Mouse (Mus musculus): ENCODE measurements at regions not wholly inside any gene's neighbourhood (a gene's known extent, or its start where the extent isn't known, plus 50 kb on each side); places are given as distances from the start of the nearest gene placed in this dataset.
"Not testable (repeated sequence)": the region's sequence is repeated elsewhere in the genome, so short reads cannot be mapped to it uniquely, and the experiment has no call there.

GRCm38 (mm10) chr7:113705929-113706328, 59.9 kb upstream of the Spon1 start:
- DNase-seq (ENCODE audit: low spot score), result no peak

GRCm38 (mm10) chr7:113707596-113707995, 58.2 kb upstream of the Spon1 start:
- DNase-seq (ENCODE audit: low spot score), result peak; percentile 46

- DNase-seq (ENCODE audit: low spot score), result no peak
These were observed 55.1 kb upstream of the Spon1 start for GRCm38 (mm10) chr7:113710541-113711270.

GRCm38 (mm10) chr7:113711356-113711755, 54.4 kb upstream of the Spon1 start:
- not testable (repeated sequence) for DNase-seq (ENCODE audit: low spot score)
